In the genomic region with DNA sequence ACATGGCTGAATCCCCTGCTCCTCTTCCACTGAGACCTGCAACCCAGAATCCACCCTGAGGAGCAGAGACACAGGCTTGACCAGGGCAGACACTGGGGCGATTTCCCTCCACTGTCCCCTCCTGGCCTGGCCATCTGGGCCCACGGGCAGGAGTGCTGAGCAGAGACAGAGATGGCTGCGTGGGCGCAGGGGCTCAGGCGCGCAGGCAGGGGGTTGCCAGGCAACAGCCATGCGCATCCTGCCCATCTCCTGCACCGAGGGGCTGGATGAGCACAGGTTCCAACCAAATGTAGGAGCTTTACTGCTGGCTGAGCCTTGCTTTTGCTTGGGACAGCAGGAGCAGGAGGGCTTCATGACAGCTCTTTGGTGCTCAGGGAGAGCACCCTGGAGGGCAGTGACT, we compare ENCODE assay signal across 14 mouse cellular contexts. TPM values are rescaled to one million over a fixed set of nuclear protein-coding genes. Genes with fewer than 3 reads are reported as not detected.
DNase-seq lines count a peak whose midpoint lies in the region; ATAC-seq and TF ChIP-seq lines count a peak whose summit lies in the region.
"Had no signal": no experiment of that assay in that cellular context is flagged by ENCODE, and none has a peak within 500 bp of the region (broad histone marks: within the 10 kb centered on the region; RNA-seq: fewer than 3 reads in every experiment).

No protein-coding gene starts in this region.

- peak overlapping the region; percentile 31; the same call in 1 of the 2 replicates for H3K27ac ChIP-seq in forebrain, embryonic 13.5 days
- no peak overlapping the region for H3K27ac ChIP-seq in forebrain, embryonic 10.5 days
- peak overlapping the region; percentile 78 for H3K27ac ChIP-seq in left cerebral cortex, adult 2 months
- H3K27ac ChIP-seq: macrophage; stomach, postnatal 0 days had no signal

- H3K9ac ChIP-seq in forebrain, embryonic 13.5 days = no peak overlapping the region

- no peak overlapping the region for H3K4me3 ChIP-seq in forebrain, embryonic 13.5 days
- H3K4me3 ChIP-seq in forebrain, embryonic 10.5 days = no peak overlapping the region
- no peak overlapping the region for H3K4me3 ChIP-seq in left cerebral cortex, adult 2 months

- no peak for DNase-seq in forebrain, embryonic 10.5 days (ENCODE audit: extremely low spot score, low spot score)
- peak; percentile 30 to 41 for DNase-seq in frontal cortex, postnatal 25 days (ENCODE audit: low spot score in 2 of 2)
- peak; percentile 65 to 73 for DNase-seq in left cerebral cortex, adult 2 months (ENCODE audit: extremely low spot score in 1 of 2, low spot score in 2 of 2)
- DNase-seq in right cerebral cortex, adult 18-20 months = peak; percentile 78
- no peak for DNase-seq in heart, adult 8-10 months (ENCODE audit: low spot score)
- no peak for DNase-seq in gastrocnemius, postnatal 10 days
- no peak for DNase-seq in adrenal gland, adult 8-10 months
- DNase-seq: heart, postnatal 10 days; kidney, adult 9 months had no signal

- H3K36me3 ChIP-seq in forebrain, embryonic 13.5 days (ENCODE audit: poor library complexity, severe bottlenecking) = no peaks in the 10 kb centered on the region
- no peaks in the 10 kb centered on the region for H3K36me3 ChIP-seq in forebrain, embryonic 10.5 days (replicated peaks)

- no peaks in the 10 kb centered on the region for H3K4me1 ChIP-seq in forebrain, embryonic 13.5 days
- H3K4me1 ChIP-seq in forebrain, embryonic 10.5 days = peaks cover 7% of the 10 kb centered on the region; the same call in 1 of the 2 replicates

- 67% methylated on average over 8 of the region's 8 CpGs for WGBS in forebrain, embryonic 13.5 days
- 75% methylated on average over 8 of the region's 8 CpGs for WGBS in forebrain, embryonic 10.5 days

- intact Hi-C loops in left cerebral cortex, adult 2 months (cut with DNase I) = no loop called here

- H3K27me3 ChIP-seq in forebrain, embryonic 13.5 days = peaks cover 13% of the 10 kb centered on the region; the same call in 1 of the 2 replicates
- no peaks in the 10 kb centered on the region; the same call in 1 of the 2 replicates for H3K27me3 ChIP-seq in forebrain, embryonic 10.5 days (ENCODE audit: poor library complexity, severe bottlenecking)

- H3K9me3 ChIP-seq in forebrain, embryonic 13.5 days (replicated peaks) = no peaks in the 10 kb centered on the region
- H3K9me3 ChIP-seq in forebrain, embryonic 10.5 days = 0 out of 2 replicates have a peak, but pooled peaks cover 4% of the 10 kb centered on the region

- no peak for TF ChIP-seq CTCF in left cerebral cortex, adult 2 months (IDR thresholded peaks at IDR 0.05)

- H3K4me2 ChIP-seq in forebrain, embryonic 13.5 days = 0 out of 2 replicates have a peak overlapping the region, but pooled peaks have one; percentile 5

- ATAC-seq in forebrain, embryonic 13.5 days = no peak

RNA-seq across cellular contexts. Expression of gene Tekt4, which starts 2.1 kb away (rescaled TPM):
- 0.57 and 0.82 TPM in 2 replicates for polyA plus RNA-seq in forebrain, embryonic 13.5 days (2015; fragmentation: Nextera tagmentation; extraction: Ambion mirVana)
- 0.18 TPM in 1 of 2 replicates, not detected in the other for polyA plus RNA-seq in forebrain, embryonic 10.5 days (2016; fragmentation: Nextera tagmentation; extraction: Ambion mirVana)
- 1 to 10 TPM; 2.1 to 2.4 TPM for total RNA-seq in left cerebral cortex, adult 2 months (2021)
- total RNA-seq in heart, adult 8-10 months (2022) = under 1 TPM in 3 of 4 experiments, not detected in 1; 0.28 to 0.46 (median 0.33) TPM
- total RNA-seq in gastrocnemius, postnatal 10 days (2021) = not detected
- total RNA-seq in adrenal gland, adult 8-10 months (2022) = under 1 TPM in 2 of 4 experiments, not detected in 2; 0.23 to 0.45 TPM
- total RNA-seq: gastrocnemius, adult 18-20 months; heart, postnatal 10 days; liver, adult 2 months had no signal
- polyA plus RNA-seq: liver, adult 2 months; macrophage had no signal

RNA-seq across cellular contexts. Expression of gene Cacna1h, which starts 23.0 kb away (rescaled TPM):
- 7.9 and 9.1 TPM in 2 replicates for polyA plus RNA-seq in forebrain, embryonic 13.5 days (2015; fragmentation: Nextera tagmentation; extraction: Ambion mirVana)
- 1.7 and 2.2 TPM in 2 replicates for polyA plus RNA-seq in forebrain, embryonic 10.5 days (2016; fragmentation: Nextera tagmentation; extraction: Ambion mirVana)
- total RNA-seq in left cerebral cortex, adult 2 months (2021) = 10 to 100 TPM; 45.2 to 48.0 TPM
- total RNA-seq in heart, adult 8-10 months (2022) = 1 to 10 TPM; 3.9 to 9.7 (median 7.7) TPM
- total RNA-seq in gastrocnemius, postnatal 10 days (2021) = 1 to 10 TPM; 3.2 to 7.0 TPM
- 100 to 1,000 TPM; 117 to 206 (median 157) TPM for total RNA-seq in adrenal gland, adult 8-10 months (2022)
- total RNA-seq: liver, adult 2 months had no signal
- polyA plus RNA-seq: macrophage had no signal

RNA-seq across cellular contexts. Expression of gene Sstr5, which starts 40.5 kb away (rescaled TPM):
- 0.10 and 0.11 TPM in 2 replicates for polyA plus RNA-seq in forebrain, embryonic 13.5 days (2015; fragmentation: Nextera tagmentation; extraction: Ambion mirVana)
- 0.10 TPM in 1 of 2 replicates, not detected in the other for polyA plus RNA-seq in forebrain, embryonic 10.5 days (2016; fragmentation: Nextera tagmentation; extraction: Ambion mirVana)
- total RNA-seq in left cerebral cortex, adult 2 months (2021) = under 1 TPM; 0.18 to 0.21 TPM
- total RNA-seq in heart, adult 8-10 months (2022) = not detected
- total RNA-seq in gastrocnemius, postnatal 10 days (2021) = not detected
- 1 to 10 TPM; 1.0 to 1.4 (median 1.2) TPM for total RNA-seq in adrenal gland, adult 8-10 months (2022)
- total RNA-seq: gastrocnemius, adult 18-20 months; heart, postnatal 10 days; liver, adult 2 months had no signal
- polyA plus RNA-seq: liver, adult 2 months; macrophage had no signal

Comparison
In these comparisons a context has a peak if more than half of its experiments do, and no peak if none do; other contexts are left out.
1. DNase-seq: peak in frontal cortex, postnatal 25 days (2 of 2), left cerebral cortex, adult 2 months (2 of 2) and right cerebral cortex, adult 18-20 months (single experiment); none in forebrain, embryonic 10.5 days (single experiment), heart, adult 8-10 months (single experiment), gastrocnemius, postnatal 10 days (single experiment) and adrenal gland, adult 8-10 months (single experiment).
2. RNA of gene Cacna1h, which starts 23.0 kb away (total RNA-seq): 117 to 206 TPM in adrenal gland, adult 8-10 months and 45.2 to 48.0 TPM in left cerebral cortex, adult 2 months; 3.9 to 9.7 TPM in heart, adult 8-10 months and 3.2 to 7.0 TPM in gastrocnemius, postnatal 10 days; every median in the first group is over 4 times any median in the second.